Mouse (Mus musculus) erythroblast, embryonic 14.5 days (primary cell): ENCODE data around the gene Gtpbp3. TPM values are rescaled to one million over a fixed set of nuclear protein-coding genes. Genes with fewer than 3 reads are reported as not detected.
A peak's percentile ranks its signal among the peaks of the same experiment; 100 is the strongest.

Source experiments
- H3K27me3 ChIP-seq: 2 replicates; pipeline ENCODE4 v1.6.1; 2012; ENCODE audit warnings: inconsistent platforms; ENCODE audit not compliant: control insufficient read depth
- H3K36me3 ChIP-seq: 2 replicates; pipeline ENCODE4 v1.6.1; 2012; ENCODE audit warnings: mild to moderate bottlenecking, inconsistent platforms; ENCODE audit not compliant: control insufficient read depth
- H3K4me1 ChIP-seq: 2 replicates; pipeline ENCODE4 v1.6.1; 2012; ENCODE audit warnings: inconsistent platforms; ENCODE audit not compliant: control insufficient read depth
- H3K4me3 ChIP-seq: replicated peaks from 2 replicates; pipeline ENCODE3; 2012; ENCODE audit warnings: moderate library complexity, mild to moderate bottlenecking, inconsistent platforms
- H3K9me3 ChIP-seq: 2 replicates; pipeline ENCODE4 v1.6.1; 2012; ENCODE audit warnings: low read length, inconsistent platforms, mixed read lengths; ENCODE audit not compliant: control insufficient read depth
- GATA1 ChIP-seq: IDR thresholded peaks from 2 replicates; pipeline ENCODE4 v1.6.1; 2012; ENCODE audit warnings: low read length, inconsistent platforms, mixed read lengths
- TAL1 ChIP-seq: IDR thresholded peaks from 3 replicates; pipeline ENCODE4 v1.6.1; 2012; ENCODE audit warnings: low read length, inconsistent platforms, mixed read lengths
- polyA plus RNA-seq: library from polyadenylated mRNA; stranded (reverse); fragments of >175 nt; gene quantifications from 2 replicates; pipeline ENCODE4 v1.2.3, GENCODE M21; 2012

The Gtpbp3 gene
- polyA plus RNA-seq, 1 experiment: 1.4 TPM

DNA sequence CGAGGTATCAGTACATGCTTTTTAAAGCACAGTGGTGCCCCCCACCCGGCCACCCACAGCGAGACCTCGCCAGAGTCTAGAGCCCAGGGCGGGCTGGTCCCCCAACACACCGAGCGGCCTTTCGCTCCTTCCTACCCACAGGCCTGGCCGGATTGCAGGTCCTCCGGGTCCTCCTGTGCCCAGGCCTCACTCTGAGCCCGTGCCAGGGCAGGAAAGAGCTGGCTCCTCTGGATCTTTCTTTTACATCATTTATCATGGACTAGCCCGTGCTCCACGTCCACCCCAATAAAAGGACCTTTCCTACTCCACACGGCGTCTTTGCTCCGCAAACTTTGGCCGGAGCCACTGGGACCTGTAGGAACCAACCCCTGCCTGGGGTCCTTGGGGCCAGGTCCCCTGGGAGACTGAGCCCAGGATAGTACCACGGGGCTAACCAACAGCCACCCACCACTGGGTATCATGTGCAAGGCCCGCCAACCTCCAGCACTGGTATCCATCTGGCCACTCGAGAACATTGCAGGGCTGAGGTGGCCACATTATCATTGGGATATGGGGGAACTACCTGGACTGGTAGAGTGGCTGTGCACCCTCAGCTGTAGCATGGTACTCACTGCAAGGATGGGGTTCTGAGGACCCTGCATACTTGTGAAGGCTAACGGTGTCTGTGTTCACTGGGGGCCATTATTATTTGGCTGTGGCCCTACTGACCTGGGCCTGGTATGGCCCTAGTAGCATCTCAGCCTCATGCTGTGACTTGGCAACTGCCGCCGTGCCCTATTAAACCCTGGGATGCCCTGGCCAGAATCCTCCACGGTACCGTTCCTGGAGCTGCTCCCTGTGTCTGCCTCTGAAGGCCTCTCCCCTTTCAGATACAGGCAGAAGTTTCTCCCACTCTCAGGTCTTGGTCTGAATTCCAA, 12.9 kb upstream of the Gtpbp3 start:
- TF ChIP-seq GATA1 (no peak), TAL1 (no peak)
- Histone ChIP-seq H3K27me3 (peaks cover 5% of the 10 kb centered on the region), H3K4me3 (no peak overlapping the region), H3K36me3 (peaks cover 56% of the 10 kb centered on the region), H3K9me3 (no peaks in the 10 kb centered on the region), H3K4me1 (peaks cover 58% of the 10 kb centered on the region)

GRCm38 (mm10) chr8:71475702-71476075, 12.2 kb upstream of the Gtpbp3 start:
- H3K27me3 ChIP-seq: peaks cover 5% of the 10 kb centered on the region
- no peaks in the 10 kb centered on the region for H3K9me3 ChIP-seq
- peaks cover 58% of the 10 kb centered on the region for H3K4me1 ChIP-seq
- TF ChIP-seq TAL1 (no peak), GATA1 (no peak)
- peaks cover 51% of the 10 kb centered on the region for H3K36me3 ChIP-seq
- H3K4me3 ChIP-seq: peak overlapping the region; percentile 78

DNA sequence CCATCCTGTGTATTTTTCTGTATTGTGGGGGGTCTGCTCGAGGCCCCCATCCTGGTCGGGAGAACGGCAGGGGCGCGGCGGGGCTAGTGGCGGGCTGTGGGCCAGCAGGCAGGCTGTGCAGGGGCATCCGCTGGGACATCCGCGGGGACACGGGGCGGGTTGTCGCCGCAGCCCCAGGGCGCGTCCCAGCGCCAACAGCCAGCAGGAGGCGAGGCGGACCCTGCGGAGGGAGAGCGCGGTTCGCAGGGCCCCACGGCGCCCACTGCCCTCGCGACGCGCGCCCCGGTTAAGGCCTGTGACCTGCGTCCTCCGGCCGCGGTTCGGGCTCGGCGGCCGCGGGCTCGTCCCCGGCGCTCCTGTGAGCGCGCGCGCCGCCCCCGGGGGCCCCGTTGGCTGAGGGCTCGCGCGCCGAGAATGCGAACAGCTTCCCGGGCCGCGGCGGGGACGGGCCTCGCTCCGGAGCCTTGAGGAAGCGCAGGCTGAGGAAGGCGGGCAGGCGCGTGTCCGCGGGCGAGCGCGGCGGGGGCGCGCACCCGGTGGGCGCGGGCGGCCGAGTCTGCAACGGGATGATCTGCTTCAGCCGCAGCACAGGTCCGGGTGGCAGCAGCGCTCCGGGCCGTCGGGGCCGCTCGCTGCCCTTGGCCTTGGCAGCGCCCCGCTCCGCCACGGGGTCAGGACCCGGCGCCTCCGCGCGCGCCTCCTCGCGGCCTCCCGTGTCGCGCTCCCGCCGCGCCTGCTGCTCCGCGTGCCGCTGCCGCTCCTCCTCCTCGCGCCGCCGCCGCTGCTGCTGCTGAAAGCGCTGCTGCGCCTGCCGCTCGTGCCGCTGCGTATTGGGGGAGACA, 11.6 kb upstream of the Gtpbp3 start:
- H3K4me3 ChIP-seq: peak overlapping the region; percentile 78
- TF ChIP-seq TAL1 (no peak), GATA1 (no peak)
- peaks cover 58% of the 10 kb centered on the region for H3K4me1 ChIP-seq
- no peaks in the 10 kb centered on the region for H3K9me3 ChIP-seq
- H3K27me3 ChIP-seq: peaks cover 5% of the 10 kb centered on the region
- peaks cover 44% of the 10 kb centered on the region for H3K36me3 ChIP-seq

DNA sequence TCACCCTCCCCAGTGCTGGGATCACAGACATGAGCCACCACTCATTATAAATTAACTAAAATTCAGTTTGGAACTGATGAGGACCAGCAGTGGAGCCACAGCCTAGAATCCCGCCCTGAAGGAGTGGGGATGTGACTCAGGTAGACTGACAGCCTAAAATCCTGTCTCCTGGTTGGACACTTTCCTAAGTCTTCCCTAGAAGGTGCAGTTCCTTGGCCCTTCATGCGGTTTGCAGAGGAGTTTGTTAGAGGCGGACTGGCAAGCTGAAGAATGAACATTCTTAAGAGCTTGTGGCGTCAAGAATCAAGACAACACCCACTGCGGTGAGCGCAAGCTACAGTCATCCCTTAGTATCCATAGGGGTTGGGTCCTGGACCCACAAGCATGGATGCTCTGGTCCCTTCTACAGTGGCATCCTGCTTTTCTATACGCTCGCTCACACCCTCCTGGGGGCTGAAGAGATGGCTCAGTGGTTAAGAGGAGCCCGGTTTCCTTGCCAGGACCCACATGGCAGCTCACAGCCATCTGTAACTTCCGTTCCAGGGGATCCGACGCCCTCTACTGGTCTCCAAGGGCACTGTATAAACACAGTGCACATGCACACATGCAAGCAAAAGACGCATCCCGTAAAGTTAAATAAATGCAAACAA, 10.6 kb upstream of the Gtpbp3 start:
- Histone ChIP-seq H3K4me3 (peak overlapping the region; percentile 78), H3K27me3 (peaks cover 5% of the 10 kb centered on the region), H3K4me1 (peaks cover 56% of the 10 kb centered on the region), H3K9me3 (no peaks in the 10 kb centered on the region), H3K36me3 (peaks cover 34% of the 10 kb centered on the region)
- TF ChIP-seq GATA1: no peak
- TF ChIP-seq TAL1: no peak

GRCm38 (mm10) chr8:71478943-71479342, 9.0 kb upstream of the Gtpbp3 start:
- Histone ChIP-seq H3K4me3 (no peak overlapping the region), H3K36me3 (peaks cover 18% of the 10 kb centered on the region), H3K4me1 (peaks cover 57% of the 10 kb centered on the region), H3K27me3 (peaks cover 5% of the 10 kb centered on the region), H3K9me3 (no peaks in the 10 kb centered on the region)
- TF ChIP-seq TAL1 (no peak), GATA1 (no peak)

DNA sequence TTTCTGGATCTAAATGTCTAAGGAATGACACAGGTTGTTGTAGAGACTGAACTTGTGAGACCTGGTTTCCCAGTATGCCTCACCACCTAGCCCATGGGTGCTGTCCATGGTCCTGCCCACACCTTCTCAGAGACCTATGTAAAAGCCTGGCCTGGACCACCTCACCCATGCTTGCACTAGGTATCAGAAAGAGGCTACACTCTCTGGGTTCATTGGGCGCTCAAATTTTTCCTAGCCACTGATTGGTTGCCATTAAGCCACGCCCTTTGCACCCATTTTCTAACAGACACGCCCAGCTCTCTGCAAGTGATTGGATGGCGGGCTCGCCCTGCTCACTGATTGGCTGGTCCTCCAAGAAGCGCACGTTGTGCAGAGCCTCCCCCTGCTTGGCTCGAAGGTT, 4.0 kb upstream of the Gtpbp3 start:
- Histone ChIP-seq H3K4me1 (peaks cover 70% of the 10 kb centered on the region), H3K36me3 (no peaks in the 10 kb centered on the region), H3K4me3 (no peak overlapping the region), H3K9me3 (no peaks in the 10 kb centered on the region), H3K27me3 (peaks cover 3% of the 10 kb centered on the region)
- TF ChIP-seq TAL1 (no peak), GATA1 (no peak)

GRCm38 (mm10) chr8:71484736-71485135, 3.2 kb upstream of the Gtpbp3 start:
- H3K27me3 ChIP-seq: peaks cover 3% of the 10 kb centered on the region
- H3K9me3 ChIP-seq: no peaks in the 10 kb centered on the region
- H3K4me3 ChIP-seq: no peak overlapping the region
- TF ChIP-seq TAL1 (no peak), GATA1 (no peak)
- peaks cover 71% of the 10 kb centered on the region for H3K4me1 ChIP-seq
- no peaks in the 10 kb centered on the region for H3K36me3 ChIP-seq

- H3K4me1 ChIP-seq: peaks cover 69% of the 10 kb centered on the region
- H3K27me3 ChIP-seq: peaks cover 3% of the 10 kb centered on the region
- no peak for TF ChIP-seq TAL1
- TF ChIP-seq GATA1: no peak
- peak within 1 kb of the TSS; percentile 67 for H3K4me3 ChIP-seq
- H3K9me3 ChIP-seq: no peaks in the 10 kb centered on the region
- peaks cover 5% of the 10 kb centered on the region for H3K36me3 ChIP-seq
Measured at GRCm38 (mm10) chr8:71485142-71486135, 2.5 kb upstream of the Gtpbp3 start, which contains the start of gene Ano8. Ano8 (minus strand) TSS chr8:71485963.
